Mouse (Mus musculus): ENCODE measurements around the gene Tmed1. TPM values are rescaled to one million over a fixed set of nuclear protein-coding genes. Genes with fewer than 3 reads are reported as not detected.

Tmed1 gene
- total RNA-seq (2023), result 1 to 10 TPM; 2.0 to 3.1 TPM

DNA sequence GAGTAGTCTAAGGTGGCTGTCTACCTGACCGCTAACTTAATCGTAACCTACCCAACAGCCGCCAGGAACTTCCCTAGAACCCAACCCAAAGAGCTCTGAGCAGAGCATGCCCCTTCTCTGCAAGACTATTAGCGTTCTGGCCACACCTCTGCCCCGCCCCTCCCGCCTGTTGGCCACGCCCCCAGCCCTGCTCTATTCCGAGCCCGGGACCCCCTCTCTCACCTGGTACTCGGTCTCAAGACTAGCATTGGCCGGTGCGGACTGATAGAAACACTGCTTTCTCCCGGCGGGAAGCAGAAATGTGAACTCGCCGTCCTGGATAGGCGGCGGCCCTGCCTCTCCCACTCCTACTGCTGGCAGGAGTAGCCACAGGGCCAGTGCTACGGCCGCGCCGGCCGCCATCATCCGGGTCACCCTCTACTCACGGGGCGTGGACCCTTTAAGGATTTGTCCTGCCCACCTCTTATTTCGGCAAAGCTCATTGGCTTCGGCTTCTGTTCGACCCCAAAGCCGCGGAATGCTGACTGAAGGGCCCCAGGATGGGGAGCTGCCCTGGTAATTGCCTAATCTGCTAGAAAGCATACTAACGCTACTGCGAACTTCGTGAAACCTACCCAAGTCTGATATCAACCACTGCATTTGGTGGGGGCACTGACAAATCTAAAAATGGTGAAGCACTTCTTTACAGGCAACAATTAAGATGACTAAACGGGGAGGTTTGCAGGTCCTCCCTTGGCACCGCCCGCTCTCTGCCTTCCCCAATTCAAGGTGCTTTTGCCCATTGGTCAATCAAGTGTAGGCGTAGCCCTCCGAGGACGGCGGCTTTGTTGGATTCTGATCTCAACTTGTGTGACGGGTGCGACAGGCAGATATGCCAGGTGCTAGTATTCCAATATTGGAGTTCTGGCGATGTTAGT lies at the start of gene Tmed1:
Gene Tmed1 (minus strand): TSS at position 481 of the 917 bp plus-strand sequence.

DNA sequence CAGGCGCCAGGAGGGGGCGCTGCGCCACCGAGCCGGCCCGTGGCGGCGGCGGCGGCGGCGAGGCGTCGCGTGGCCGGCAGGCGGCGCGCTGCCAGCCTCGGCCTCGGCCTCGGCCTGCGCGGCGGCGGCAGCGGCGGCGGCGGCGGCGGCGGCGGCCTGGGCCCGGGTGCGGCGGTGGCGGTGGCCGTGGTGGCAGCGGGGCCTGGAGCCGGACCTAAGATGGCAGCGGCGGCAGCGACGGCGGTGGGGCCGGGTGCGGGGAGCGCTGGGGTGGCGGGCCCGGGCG lies 36.7 kb upstream of the Tmed1 start, which contains the start of gene Carm1:
Gene Carm1 (plus strand): TSS at position 106 of the 286 bp plus-strand sequence.

DNA sequence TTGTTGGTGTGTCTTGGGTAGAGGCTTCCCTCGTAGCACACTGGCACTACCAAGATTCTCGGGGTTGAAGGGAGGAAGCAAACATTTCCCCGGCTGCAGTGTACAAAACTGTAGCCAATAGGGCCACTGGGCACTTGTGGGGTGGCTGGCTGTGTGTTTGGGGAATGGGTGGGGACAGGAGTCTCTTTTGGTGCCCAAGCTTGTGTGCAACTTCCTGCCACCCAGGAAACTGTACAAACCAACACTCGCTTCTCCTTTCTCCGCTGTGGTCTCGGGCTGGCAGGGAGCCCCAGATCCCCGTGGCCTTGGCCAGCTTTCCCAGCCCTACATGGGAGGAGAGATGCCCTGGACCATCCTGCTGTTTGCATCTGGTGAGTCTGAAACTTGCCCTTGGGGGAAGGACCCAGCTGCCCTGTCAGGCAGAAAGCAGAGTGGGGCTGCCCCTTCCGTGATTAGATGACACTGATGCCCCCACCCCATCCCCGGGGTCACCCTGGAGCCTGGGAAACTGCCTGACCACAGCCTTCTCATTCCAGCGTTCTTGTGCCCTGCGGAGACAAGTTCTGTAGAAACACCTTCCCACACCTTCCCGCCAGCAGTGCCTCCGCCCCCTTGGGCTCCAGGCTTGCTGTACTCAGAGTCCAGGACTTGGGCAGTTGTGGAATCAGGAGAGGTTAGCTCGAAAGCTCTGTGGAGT lies 16.0 kb upstream of the Tmed1 start, which contains the start of gene AB124611:
Gene AB124611 (plus strand): TSS at position 240 of the 697 bp plus-strand sequence.

Other genes starting within 250 kb of the Tmed1 start
- gene Atg4d, start 245.0 kb downstream of the Tmed1 start, total RNA-seq (2023), result 10 to 100 TPM; 48.4 to 48.8 TPM
- gene Kri1, start 222.3 kb downstream of the Tmed1 start, total RNA-seq (2023), result 100 to 1,000 TPM; 142 to 150 TPM
- 10 to 100 TPM; 48.2 to 56.3 TPM for gene Cdkn2d, start 218.8 kb downstream of the Tmed1 start, total RNA-seq (2023)
- gene Ap1m2, start 197.9 kb downstream of the Tmed1 start, total RNA-seq (2023), result 1 to 10 TPM; 1.8 to 2.7 TPM
- gene Slc44a2, start 189.6 kb downstream of the Tmed1 start, total RNA-seq (2023), result 100 to 1,000 TPM; 379 to 394 TPM
- 100 to 1,000 TPM in 1 of 2 experiments, 10 to 100 TPM in 1; 99.5 to 106 TPM for gene Ilf3, start 142.4 kb downstream of the Tmed1 start, total RNA-seq (2023)
- gene Qtrt1, start 98.4 kb downstream of the Tmed1 start, total RNA-seq (2023), result 10 to 100 TPM; 68.8 to 72.1 TPM
- gene Dnm2, start 85.3 kb downstream of the Tmed1 start, total RNA-seq (2023), result 100 to 1,000 TPM; 324 to 341 TPM
- gene AB124611, start 15.9 kb upstream of the Tmed1 start, total RNA-seq (2023), result 10 to 100 TPM; 75.1 to 79.8 TPM
- gene Carm1, start 36.6 kb upstream of the Tmed1 start, total RNA-seq (2023), result 10 to 100 TPM; 58.8 to 59.2 TPM
- gene Timm29, start 82.5 kb upstream of the Tmed1 start, total RNA-seq (2023), result 10 to 100 TPM; 33.7 to 36.3 TPM
- gene Yipf2, start 82.6 kb upstream of the Tmed1 start, total RNA-seq (2023), result 10 to 100 TPM; 11.2 to 14.9 TPM
- 10 to 100 TPM; 91.5 to 92.0 TPM for gene Smarca4, start 105.9 kb upstream of the Tmed1 start, total RNA-seq (2023)
- 10 to 100 TPM; 39.9 to 41.5 TPM for gene Ldlr, start 213.2 kb upstream of the Tmed1 start, total RNA-seq (2023)